Mouse (Mus musculus): ENCODE measurements around the gene Il17ra. TPM values are rescaled to one million over a fixed set of nuclear protein-coding genes. Genes with fewer than 3 reads are reported as not detected.

Il17ra gene
- polyA plus RNA-seq, 1 experiment from 2014 or later = 2.2 TPM

DNA sequence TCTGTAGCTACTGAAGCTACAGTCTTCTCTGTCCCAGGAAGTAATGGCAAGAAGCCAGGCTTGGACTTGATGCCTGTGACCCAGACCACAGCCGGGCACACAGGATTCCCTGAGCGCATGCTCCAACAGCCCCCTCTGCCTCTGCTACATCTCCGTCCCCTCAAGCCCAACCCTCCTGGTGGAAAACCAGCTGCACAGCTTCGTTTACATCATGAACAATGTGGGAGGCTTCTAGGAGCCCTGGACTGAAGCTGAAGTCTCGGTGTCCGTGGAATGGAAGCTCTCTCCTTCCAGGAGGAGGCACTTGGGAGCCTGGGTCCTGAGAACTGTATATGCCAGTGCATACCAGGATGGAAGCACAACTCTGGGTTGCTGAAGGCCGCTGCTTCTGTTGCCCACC, 46.9 kb downstream of the Il17ra start:
- no peak overlapping the region for H3K27ac ChIP-seq (ENCODE audit: low read depth, low read length)
- H3K9ac ChIP-seq (ENCODE audit: low read length) = no peak overlapping the region
- no peaks in the 10 kb centered on the region for H3K27me3 ChIP-seq (ENCODE audit: control insufficient read depth, insufficient read depth, low read length)
- no peaks in the 10 kb centered on the region for H3K9me3 ChIP-seq (ENCODE audit: control insufficient read depth, low read length)
- no peak overlapping the region for H3K4me2 ChIP-seq (ENCODE audit: low read depth)
- no peaks in the 10 kb centered on the region for H3K4me1 ChIP-seq (ENCODE audit: control insufficient read depth, insufficient read depth, low read length)
- ATAC-seq (ENCODE audit: insufficient read depth, low FRiP score, low TSS enrichment) = no peak
- no peak for DNase-seq (ENCODE audit: low spot score)
- peaks cover 5% of the 10 kb centered on the region for H3K36me3 ChIP-seq (ENCODE audit: control insufficient read depth, insufficient read depth, low read length)
- 91% methylated on average over 7 of the region's 7 CpGs for WGBS
- H3K4me3 ChIP-seq (ENCODE audit: low read depth, low read length) = no peak overlapping the region

- H3K27me3 ChIP-seq (ENCODE audit: control insufficient read depth, insufficient read depth, low read length) = no peaks in the 10 kb centered on the region
- no peaks in the 10 kb centered on the region for H3K9me3 ChIP-seq (ENCODE audit: control insufficient read depth, low read length)
- H3K36me3 ChIP-seq (ENCODE audit: control insufficient read depth, insufficient read depth, low read length) = peaks cover 5% of the 10 kb centered on the region
- no peak overlapping the region for H3K4me2 ChIP-seq (ENCODE audit: low read depth)
- H3K27ac ChIP-seq (ENCODE audit: low read depth, low read length) = no peak overlapping the region
- H3K9ac ChIP-seq (ENCODE audit: low read length) = no peak overlapping the region
- H3K4me3 ChIP-seq (ENCODE audit: low read depth, low read length) = no peak overlapping the region
- 91% methylated on average over 8 of the region's 8 CpGs for WGBS
- no peaks in the 10 kb centered on the region for H3K4me1 ChIP-seq (ENCODE audit: control insufficient read depth, insufficient read depth, low read length)
- no peak for DNase-seq (ENCODE audit: low spot score)
- ATAC-seq (ENCODE audit: insufficient read depth, low FRiP score, low TSS enrichment) = no peak
Measured at GRCm38 (mm10) chr6:120510425-120510824, 47.4 kb downstream of the Il17ra start.

GRCm38 (mm10) chr6:120511212-120511611, 48.2 kb downstream of the Il17ra start:
- no peak overlapping the region for H3K27ac ChIP-seq (ENCODE audit: low read depth, low read length)
- H3K4me3 ChIP-seq (ENCODE audit: low read depth, low read length) = no peak overlapping the region
- H3K36me3 ChIP-seq (ENCODE audit: control insufficient read depth, insufficient read depth, low read length) = peaks cover 5% of the 10 kb centered on the region
- H3K4me2 ChIP-seq (ENCODE audit: low read depth) = no peak overlapping the region
- no peaks in the 10 kb centered on the region for H3K9me3 ChIP-seq (ENCODE audit: control insufficient read depth, low read length)
- WGBS = 76% methylated on average over 6 of the region's 6 CpGs
- no peaks in the 10 kb centered on the region for H3K27me3 ChIP-seq (ENCODE audit: control insufficient read depth, insufficient read depth, low read length)
- DNase-seq (ENCODE audit: low spot score) = no peak
- no peak overlapping the region for H3K9ac ChIP-seq (ENCODE audit: low read length)
- no peak for ATAC-seq (ENCODE audit: insufficient read depth, low FRiP score, low TSS enrichment)
- H3K4me1 ChIP-seq (ENCODE audit: control insufficient read depth, insufficient read depth, low read length) = no peaks in the 10 kb centered on the region

DNA sequence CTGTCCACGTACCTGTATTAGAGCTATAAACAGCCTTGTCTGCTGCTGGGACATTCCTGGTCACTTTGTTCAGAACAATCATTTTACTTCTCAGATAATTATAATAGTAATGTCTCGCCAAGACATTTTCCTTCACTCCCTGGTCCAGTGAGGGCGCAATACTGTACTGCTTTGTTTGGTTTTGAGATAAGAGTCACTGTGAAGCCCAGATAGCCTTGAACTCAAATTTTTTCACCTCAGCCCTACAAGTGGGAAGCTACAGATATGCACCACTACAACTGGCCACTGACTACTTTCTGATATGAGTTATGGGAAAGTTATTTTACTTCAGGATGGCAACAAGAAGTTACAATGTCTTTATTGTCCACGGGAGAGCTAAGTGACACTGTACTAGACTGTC, 53.4 kb downstream of the Il17ra start:
- Histone ChIP-seq H3K27ac (ENCODE audit: low read depth, low read length) (no peak overlapping the region), H3K36me3 (ENCODE audit: control insufficient read depth, insufficient read depth, low read length) (peaks cover 3% of the 10 kb centered on the region; the same call in 1 of the 2 replicates), H3K9ac (ENCODE audit: low read length) (no peak overlapping the region), H3K4me2 (ENCODE audit: low read depth) (no peak overlapping the region), H3K4me3 (ENCODE audit: low read depth, low read length) (no peak overlapping the region), H3K4me1 (ENCODE audit: control insufficient read depth, insufficient read depth, low read length) (no peaks in the 10 kb centered on the region), H3K27me3 (ENCODE audit: control insufficient read depth, insufficient read depth, low read length) (no peaks in the 10 kb centered on the region), H3K9me3 (ENCODE audit: control insufficient read depth, low read length) (no peaks in the 10 kb centered on the region)
- ATAC-seq (ENCODE audit: insufficient read depth, low FRiP score, low TSS enrichment) = no peak
- no peak for DNase-seq (ENCODE audit: low spot score)
- 92% methylated on average over 4 of the region's 4 CpGs for WGBS

DNA sequence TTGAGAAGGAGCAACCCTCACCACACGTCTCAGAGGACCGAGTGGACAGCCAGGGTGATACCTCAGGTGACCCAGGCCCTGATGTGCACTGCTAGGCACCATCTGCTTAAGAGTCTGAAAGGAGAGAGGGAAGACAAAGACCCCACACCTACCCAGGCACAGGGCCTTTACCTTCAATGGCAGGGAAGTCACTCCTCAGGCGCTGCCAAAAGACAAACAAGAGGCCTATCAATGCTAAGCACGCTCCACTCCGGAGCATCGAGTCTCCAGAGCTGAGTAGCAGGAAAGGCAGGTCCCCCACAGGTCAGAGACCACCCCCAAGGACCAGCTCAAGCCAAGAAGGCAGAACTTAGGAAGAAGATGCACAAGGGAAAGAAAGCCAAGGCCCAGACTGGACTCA, 53.8 kb downstream of the Il17ra start:
- H3K9ac ChIP-seq (ENCODE audit: low read length) = no peak overlapping the region
- H3K4me1 ChIP-seq (ENCODE audit: control insufficient read depth, insufficient read depth, low read length) = no peaks in the 10 kb centered on the region
- H3K27me3 ChIP-seq (ENCODE audit: control insufficient read depth, insufficient read depth, low read length) = no peaks in the 10 kb centered on the region
- no peak overlapping the region for H3K27ac ChIP-seq (ENCODE audit: low read depth, low read length)
- no peak overlapping the region for H3K4me2 ChIP-seq (ENCODE audit: low read depth)
- ATAC-seq (ENCODE audit: insufficient read depth, low FRiP score, low TSS enrichment) (no peak), DNase-seq (ENCODE audit: low spot score) (no peak)
- no peak overlapping the region for H3K4me3 ChIP-seq (ENCODE audit: low read depth, low read length)
- 93% methylated on average over 6 of the region's 6 CpGs for WGBS
- peaks cover 3% of the 10 kb centered on the region; the same call in 1 of the 2 replicates for H3K36me3 ChIP-seq (ENCODE audit: control insufficient read depth, insufficient read depth, low read length)
- H3K9me3 ChIP-seq (ENCODE audit: control insufficient read depth, low read length) = no peaks in the 10 kb centered on the region

DNA sequence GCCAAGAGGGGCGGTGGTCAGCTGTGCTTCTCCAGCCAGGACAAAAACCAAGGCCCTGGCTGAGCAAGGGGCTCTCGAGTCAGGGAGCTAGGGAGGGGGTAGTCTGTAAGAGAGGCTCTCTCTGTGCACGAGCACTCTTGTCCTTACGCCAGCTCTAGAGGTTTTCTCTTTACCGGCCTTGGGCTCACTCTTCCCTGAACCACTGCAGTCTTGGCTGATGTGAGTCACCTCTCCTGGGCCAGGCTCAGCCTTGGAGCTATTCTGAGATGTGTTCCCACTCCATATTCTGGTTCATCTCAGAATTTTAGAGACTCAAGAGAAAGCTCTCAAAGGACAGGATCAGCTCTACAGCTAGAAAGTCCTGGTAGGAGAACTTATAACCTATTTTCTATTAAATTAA, 54.3 kb downstream of the Il17ra start:
- Histone ChIP-seq H3K27ac (ENCODE audit: low read depth, low read length) (no peak overlapping the region), H3K36me3 (ENCODE audit: control insufficient read depth, insufficient read depth, low read length) (peaks cover 3% of the 10 kb centered on the region; the same call in 1 of the 2 replicates), H3K4me2 (ENCODE audit: low read depth) (no peak overlapping the region), H3K4me1 (ENCODE audit: control insufficient read depth, insufficient read depth, low read length) (no peaks in the 10 kb centered on the region), H3K9ac (ENCODE audit: low read length) (no peak overlapping the region), H3K4me3 (ENCODE audit: low read depth, low read length) (no peak overlapping the region), H3K27me3 (ENCODE audit: control insufficient read depth, insufficient read depth, low read length) (no peaks in the 10 kb centered on the region), H3K9me3 (ENCODE audit: control insufficient read depth, low read length) (no peaks in the 10 kb centered on the region)
- whole genome bisulfite sequencing = 100% methylated on average over 4 of the region's 5 CpGs
- DNase-seq (ENCODE audit: low spot score) (no peak), ATAC-seq (ENCODE audit: insufficient read depth, low FRiP score, low TSS enrichment) (no peak)

GRCm38 (mm10) chr6:120519647-120520046, 56.6 kb downstream of the Il17ra start:
- H3K27me3 ChIP-seq (ENCODE audit: control insufficient read depth, insufficient read depth, low read length) = no peaks in the 10 kb centered on the region
- WGBS = 94% methylated on average over 5 of the region's 5 CpGs
- peaks cover 2% of the 10 kb centered on the region; the same call in 1 of the 2 replicates for H3K36me3 ChIP-seq (ENCODE audit: control insufficient read depth, insufficient read depth, low read length)
- no peak overlapping the region for H3K4me2 ChIP-seq (ENCODE audit: low read depth)
- no peak overlapping the region for H3K9ac ChIP-seq (ENCODE audit: low read length)
- ATAC-seq (ENCODE audit: insufficient read depth, low FRiP score, low TSS enrichment) = no peak
- no peak overlapping the region for H3K27ac ChIP-seq (ENCODE audit: low read depth, low read length)
- H3K4me1 ChIP-seq (ENCODE audit: control insufficient read depth, insufficient read depth, low read length) = no peaks in the 10 kb centered on the region
- no peaks in the 10 kb centered on the region for H3K9me3 ChIP-seq (ENCODE audit: control insufficient read depth, low read length)
- no peak for DNase-seq (ENCODE audit: low spot score)
- no peak overlapping the region for H3K4me3 ChIP-seq (ENCODE audit: low read depth, low read length)

- Histone ChIP-seq H3K27ac (ENCODE audit: low read depth, low read length) (no peak overlapping the region), H3K9ac (ENCODE audit: low read length) (no peak overlapping the region), H3K4me1 (ENCODE audit: control insufficient read depth, insufficient read depth, low read length) (no peaks in the 10 kb centered on the region), H3K9me3 (ENCODE audit: control insufficient read depth, low read length) (no peaks in the 10 kb centered on the region), H3K4me3 (ENCODE audit: low read depth, low read length) (no peak overlapping the region), H3K36me3 (ENCODE audit: control insufficient read depth, insufficient read depth, low read length) (peaks cover 2% of the 10 kb centered on the region; the same call in 1 of the 2 replicates), H3K27me3 (ENCODE audit: control insufficient read depth, insufficient read depth, low read length) (no peaks in the 10 kb centered on the region), H3K4me2 (ENCODE audit: low read depth) (no peak overlapping the region)
- DNase-seq (ENCODE audit: low spot score) = no peak
- no peak for ATAC-seq (ENCODE audit: insufficient read depth, low FRiP score, low TSS enrichment)
- 91% methylated on average over 5 of the region's 5 CpGs for WGBS
Measured at GRCm38 (mm10) chr6:120524796-120525195, 61.7 kb downstream of the Il17ra start.

DNA sequence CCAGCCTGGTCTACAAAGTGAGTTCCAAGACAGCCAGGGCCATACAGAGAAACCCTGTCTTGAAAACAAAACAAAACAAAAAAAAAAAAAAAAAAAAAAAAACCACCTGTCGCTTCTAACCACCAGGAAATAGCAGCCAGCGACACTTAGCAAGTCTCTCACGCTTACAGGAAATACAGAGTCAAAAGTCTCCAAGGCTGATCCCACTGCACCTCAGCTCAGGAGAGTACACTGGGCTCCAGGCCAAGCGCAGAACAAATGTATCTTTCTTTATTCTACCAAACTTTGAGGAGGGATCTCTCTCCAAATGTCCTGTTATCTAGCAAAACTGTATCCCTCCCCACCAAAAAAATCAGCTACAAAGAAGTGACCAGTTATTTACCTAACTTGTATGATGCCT, 66.1 kb downstream of the Il17ra start:
- ATAC-seq (ENCODE audit: insufficient read depth, low FRiP score, low TSS enrichment) (no peak), DNase-seq (ENCODE audit: low spot score) (no peak)
- no peak overlapping the region for H3K4me2 ChIP-seq (ENCODE audit: low read depth)
- H3K27ac ChIP-seq (ENCODE audit: low read depth, low read length) = no peak overlapping the region
- H3K27me3 ChIP-seq (ENCODE audit: control insufficient read depth, insufficient read depth, low read length) = no peaks in the 10 kb centered on the region
- WGBS = 76% methylated on average over 4 of the region's 4 CpGs
- peaks cover 3% of the 10 kb centered on the region; the same call in 1 of the 2 replicates for H3K4me1 ChIP-seq (ENCODE audit: control insufficient read depth, insufficient read depth, low read length)
- H3K36me3 ChIP-seq (ENCODE audit: control insufficient read depth, insufficient read depth, low read length) = no peaks in the 10 kb centered on the region
- no peak overlapping the region for H3K4me3 ChIP-seq (ENCODE audit: low read depth, low read length)
- H3K9me3 ChIP-seq (ENCODE audit: control insufficient read depth, low read length) = no peaks in the 10 kb centered on the region
- H3K9ac ChIP-seq (ENCODE audit: low read length) = no peak overlapping the region

All from neural tube, embryonic 11.5 days (tissue).